Mouse (Mus musculus) thymus, adult 2 months (tissue): ENCODE results near the gene Vav1. TPM values are rescaled to one million over a fixed set of nuclear protein-coding genes. Genes with fewer than 3 reads are reported as not detected.

Experiments
- DNase-seq: peaks from one replicate; pipeline ENCODE4 v3.0.0; 2021
- H3K27ac ChIP-seq: fragments of 200-500 bp; 2 replicates; pipeline ENCODE4 v1.5.1; 2012; ENCODE audit warnings: low read length, control low read depth; ENCODE audit not compliant: control insufficient read depth, insufficient read depth
- H3K27me3 ChIP-seq: fragments of 200-500 bp; 2 replicates; pipeline ENCODE4 v1.6.1; 2012; ENCODE audit warnings: mild to moderate bottlenecking, low read length, moderate library complexity, mixed read lengths; ENCODE audit not compliant: control insufficient read depth, insufficient read depth
- H3K36me3 ChIP-seq: fragments of 200-500 bp; 2 replicates; pipeline ENCODE4 v1.6.1; 2012; ENCODE audit warnings: mild to moderate bottlenecking, low read length, moderate library complexity; ENCODE audit not compliant: control insufficient read depth, insufficient read depth
- H3K4me1 ChIP-seq: fragments of 200-500 bp; replicated peaks from 2 replicates; pipeline ENCODE4 v1.6.1; 2012; ENCODE audit warnings: low read length; ENCODE audit not compliant: control insufficient read depth, insufficient read depth
- H3K4me3 ChIP-seq: fragments of 200-500 bp; 2 replicates; pipeline ENCODE4 v1.5.1; 2012; ENCODE audit warnings: mild to moderate bottlenecking, low read length, control low read depth, moderate library complexity; ENCODE audit not compliant: control insufficient read depth, insufficient read depth
- CTCF ChIP-seq: fragments of 200-500 bp; IDR thresholded peaks from 2 replicates; pipeline ENCODE4 v1.5.1; 2012; ENCODE audit warnings: mild to moderate bottlenecking, control low read depth, low read length, moderate library complexity, borderline replicate concordance; ENCODE audit not compliant: control insufficient read depth, poor library complexity, insufficient read depth; ENCODE audit errors: extremely low read depth
- POLR2A ChIP-seq: fragments of 200-500 bp; IDR thresholded peaks from 2 replicates; pipeline ENCODE4 v1.6.1; 2012; ENCODE audit warnings: mild to moderate bottlenecking, low read length, control low read depth, moderate library complexity; ENCODE audit not compliant: control insufficient read depth, poor library complexity, insufficient read depth; ENCODE audit errors: extremely low read depth
- WGBS: fragments of 180-500 bp; shearing (Covaris S2); methylation state at CpG from one replicate; pipeline ENCODE4 v1.1.7; 2018; 5-methylcytosine and 5-hydroxymethylcytosine counted together
- polyA plus RNA-seq: library from polyadenylated mRNA; depleted of rRNA; stranded (reverse); fragments of >200 nt; gene quantifications from 2 replicates; pipeline ENCODE4 v1.2.3, GENCODE M21; 2012

Vav1 gene
- polyA plus RNA-seq, 1 experiment: 137 TPM

- 99% methylated on average over 12 of the region's 12 CpGs for WGBS
- no peak for TF ChIP-seq POLR2A
- DNase-seq: no peak
- peaks cover 27% of the 10 kb centered on the region for H3K36me3 ChIP-seq
- peaks cover 7% of the 10 kb centered on the region; the same call in 1 of the 2 replicates for H3K4me1 ChIP-seq
- no peaks in the 10 kb centered on the region for H3K27me3 ChIP-seq
- H3K4me3 ChIP-seq: no peak overlapping the region
- H3K27ac ChIP-seq: no peak overlapping the region
Measured at GRCm38 (mm10) chr17:57234254-57234928, 44.5 kb upstream of the Vav1 start.

GRCm38 (mm10) chr17:57235803-57236202, 43.1 kb upstream of the Vav1 start:
- TF ChIP-seq POLR2A (no peak), CTCF (no peak)

DNA sequence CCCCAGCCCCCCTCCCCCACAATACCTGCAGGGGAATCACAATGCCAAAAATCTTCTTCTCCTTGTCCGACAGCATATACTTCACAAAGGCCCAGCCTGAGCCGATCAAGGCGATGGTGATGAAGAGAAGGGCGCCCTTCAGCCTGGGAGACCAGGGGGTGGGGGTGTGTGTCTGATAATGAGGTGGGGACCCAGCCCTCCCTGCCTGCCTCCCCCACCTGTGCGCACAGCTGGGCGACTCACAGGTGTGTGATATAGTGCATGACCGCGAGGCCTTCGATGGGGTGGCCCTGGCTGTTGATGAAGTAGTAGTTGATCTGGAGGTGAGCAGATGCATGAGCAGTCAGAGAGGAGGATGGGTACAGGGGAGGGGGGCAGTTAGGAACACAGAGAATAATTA, 41.7 kb upstream of the Vav1 start:
- no peak for DNase-seq
- no peak overlapping the region for H3K27ac ChIP-seq
- H3K4me1 ChIP-seq: no peaks in the 10 kb centered on the region
- TF ChIP-seq CTCF (no peak), POLR2A (no peak)
- no peaks in the 10 kb centered on the region for H3K27me3 ChIP-seq
- peaks cover 27% of the 10 kb centered on the region for H3K36me3 ChIP-seq
- WGBS: 98% methylated on average over 9 of the region's 9 CpGs
- no peak overlapping the region for H3K4me3 ChIP-seq

More at GRCm38 (mm10) chr17:57235803-57236202, 43.1 kb upstream of the Vav1 start:
- Histone ChIP-seq H3K4me1 (no peaks in the 10 kb centered on the region), H3K27ac (no peak overlapping the region), H3K4me3 (no peak overlapping the region), H3K27me3 (no peaks in the 10 kb centered on the region), H3K36me3 (peaks cover 27% of the 10 kb centered on the region)
- DNase-seq: no peak
- WGBS: 93% methylated on average over 5 of the region's 5 CpGs

DNA sequence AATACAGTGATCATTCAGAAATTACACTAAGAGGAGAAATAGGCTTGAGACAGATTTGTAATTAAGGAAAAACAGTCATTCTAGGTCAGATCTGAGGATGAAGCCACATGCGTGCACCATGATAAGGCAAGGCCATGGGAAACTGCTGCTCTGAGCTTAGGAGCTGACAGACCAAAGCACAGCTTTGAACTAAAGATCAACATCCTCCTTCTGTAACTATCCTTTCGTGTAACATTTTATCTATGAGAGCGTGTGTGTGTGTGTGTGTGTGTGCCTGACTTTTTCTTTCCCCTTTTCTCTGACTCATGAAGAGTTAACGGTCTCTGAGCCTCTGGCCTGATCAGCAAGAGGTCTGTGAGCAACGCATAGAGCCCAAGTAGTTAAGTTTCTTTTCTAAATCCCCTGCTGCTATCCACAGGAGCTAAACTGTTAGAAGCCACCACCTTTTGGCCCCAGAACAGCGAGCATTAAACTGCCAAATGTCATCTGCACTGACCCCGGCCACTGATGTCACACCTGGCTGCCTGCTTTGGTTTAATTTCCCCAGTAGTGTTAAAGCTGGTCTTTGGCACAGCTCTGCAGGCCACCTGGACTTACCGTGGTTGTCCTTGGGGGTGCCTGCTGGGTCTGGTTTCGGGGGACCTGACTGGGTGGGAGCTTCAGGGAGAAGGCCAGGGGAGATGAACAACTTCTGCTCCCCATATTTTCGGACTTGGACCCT, 35.1 kb upstream of the Vav1 start:
- WGBS: 91% methylated on average over 10 of the region's 10 CpGs

DNA sequence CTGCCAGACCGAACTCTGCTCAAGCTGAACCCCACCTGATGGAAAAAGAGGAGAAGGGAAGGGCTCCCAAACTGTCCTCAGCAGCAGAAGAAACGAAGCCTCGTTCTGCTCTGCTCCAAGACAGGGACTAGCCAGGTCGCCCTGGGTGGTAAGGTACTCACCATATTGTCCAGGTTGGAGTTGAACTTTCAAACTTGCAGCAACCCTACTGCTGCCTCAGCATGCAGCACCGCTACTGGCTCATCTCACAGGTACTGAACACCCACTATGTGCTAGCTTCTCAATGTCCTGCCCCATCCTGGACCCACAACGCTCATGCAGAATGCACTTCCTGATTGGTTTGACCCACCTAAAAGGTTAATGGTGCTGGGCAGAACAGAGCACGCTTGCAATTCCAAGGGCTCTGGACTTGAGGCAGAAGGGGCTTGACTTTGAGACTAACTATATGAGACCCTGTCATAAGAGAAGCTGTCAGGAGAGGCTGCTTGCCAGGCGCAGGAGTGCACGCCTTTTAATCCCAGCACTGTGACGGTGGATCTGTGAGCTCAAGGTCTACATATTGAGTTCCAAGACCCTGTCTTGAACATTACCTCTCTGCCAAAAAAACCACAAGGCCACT, 33.5 kb upstream of the Vav1 start:
- TF ChIP-seq CTCF (no peak), POLR2A (no peak)
- peaks cover 6% of the 10 kb centered on the region for H3K36me3 ChIP-seq
- H3K4me3 ChIP-seq: no peak overlapping the region
- no peak overlapping the region for H3K27ac ChIP-seq
- DNase-seq: no peak
- peaks cover 26% of the 10 kb centered on the region for H3K4me1 ChIP-seq
- no peaks in the 10 kb centered on the region for H3K27me3 ChIP-seq
- WGBS: 95% methylated on average over 10 of the region's 10 CpGs

More for the DNA sequence above, 35.1 kb upstream of the Vav1 start:
- no peak for TF ChIP-seq POLR2A
- no peak for TF ChIP-seq CTCF
- peaks cover 6% of the 10 kb centered on the region for H3K36me3 ChIP-seq
- H3K4me3 ChIP-seq: no peak overlapping the region
- no peak overlapping the region for H3K27ac ChIP-seq
- peaks cover 14% of the 10 kb centered on the region for H3K4me1 ChIP-seq
- no peak for DNase-seq
- H3K27me3 ChIP-seq: no peaks in the 10 kb centered on the region

- H3K4me3 ChIP-seq: peak overlapping the region; percentile 91
- peak overlapping the region; percentile 79; the same call in 1 of the 2 replicates for H3K27ac ChIP-seq
- no peaks in the 10 kb centered on the region for H3K27me3 ChIP-seq
- whole genome bisulfite sequencing: 6% methylated on average over 18 of the region's 18 CpGs
- H3K4me1 ChIP-seq: peaks cover 29% of the 10 kb centered on the region
- H3K36me3 ChIP-seq: peaks cover 6% of the 10 kb centered on the region
- peak; percentile 31 for DNase-seq
- no peak for TF ChIP-seq POLR2A
- TF ChIP-seq CTCF: peak; percentile 24; the same call in 1 of the 2 replicates
Measured at GRCm38 (mm10) chr17:57246663-57247392, 32.1 kb upstream of the Vav1 start.
